Mouse (Mus musculus) heart, postnatal 14 days (tissue): ENCODE measurements around the gene Fuom. TPM values are rescaled to one million over a fixed set of nuclear protein-coding genes. Genes with fewer than 3 reads are reported as not detected.
"Not testable (repeated sequence)": the region's sequence is repeated elsewhere in the genome, so short reads cannot be mapped to it uniquely, and the experiment has no call there.

Experiments
- DNase-seq, 2 experiments: peaks; one replicate each; pipeline ENCODE4 v3.0.0; 2021 to 2022
- intact Hi-C: fragments of 180-260 bp; cut with DNase I; formaldehyde crosslinking; loops from one replicate; pipeline ENCODE4 v1.15.1; 2025
- long read RNA-seq, 2 experiments: library from polyadenylated mRNA; stranded (forward); transcript quantifications; one replicate each; pipeline ENCODE4 v2.0.0; 2021
- total RNA-seq, 2 experiments: library from RNA; stranded (reverse); gene quantifications; 2 replicates each; pipeline ENCODE4 v1.2.3; 2021

Gene Fuom
- 10 to 100 TPM; 76.5 to 77.2 TPM for total RNA-seq
- long read RNA-seq, experiment 1, transcript Fuom-201 (6 exons, 685 nt), result major isoform, 30 of 53 reads
- long read RNA-seq, experiment 1, partial matches to known transcripts, result 2 of 53 reads
- long read RNA-seq, experiment 1, other reads (novel, unspliced or antisense), result 12 of 53 reads
- long read RNA-seq, experiment 2, transcript Fuom-201 (6 exons, 685 nt), result major isoform, 35 of 56 reads
- long read RNA-seq, experiment 2, partial matches to known transcripts, result 4 of 56 reads
- long read RNA-seq, experiment 2, other reads (novel, unspliced or antisense), result 10 of 56 reads

- intact Hi-C loops, result no loop called here
- peak; percentile 86 to 90 for DNase-seq
Observed at GRCm38 (mm10) chr7:140101993-140102860, at the start of gene Fuom. Fuom (minus strand) TSS chr7:140102441.

DNA sequence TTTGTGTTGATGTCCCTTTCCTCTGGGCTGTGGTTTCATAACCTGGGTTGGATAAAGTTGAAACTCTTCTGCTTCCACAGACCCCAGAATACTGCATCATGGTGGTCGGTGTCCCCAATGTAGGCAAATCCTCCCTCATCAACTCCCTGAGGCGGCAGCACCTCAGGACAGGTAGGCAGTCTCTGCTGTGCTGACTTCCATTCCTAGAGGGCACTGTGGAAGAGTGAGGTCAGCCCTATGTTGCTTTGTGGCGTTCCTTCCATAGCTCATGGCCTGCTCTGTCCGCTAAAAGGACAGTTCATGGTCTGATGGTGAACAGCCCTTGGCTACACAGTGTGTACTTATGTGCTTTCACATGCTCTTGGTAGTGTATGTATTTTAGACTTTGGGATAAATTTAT is 42.3 kb upstream of the Fuom start:
- DNase-seq, result no peak
- intact Hi-C loops, result loop anchor here (5.0 kb wide), 1 partner anchor 172 kb away; no protein-coding TSS in a partner anchor

DNA sequence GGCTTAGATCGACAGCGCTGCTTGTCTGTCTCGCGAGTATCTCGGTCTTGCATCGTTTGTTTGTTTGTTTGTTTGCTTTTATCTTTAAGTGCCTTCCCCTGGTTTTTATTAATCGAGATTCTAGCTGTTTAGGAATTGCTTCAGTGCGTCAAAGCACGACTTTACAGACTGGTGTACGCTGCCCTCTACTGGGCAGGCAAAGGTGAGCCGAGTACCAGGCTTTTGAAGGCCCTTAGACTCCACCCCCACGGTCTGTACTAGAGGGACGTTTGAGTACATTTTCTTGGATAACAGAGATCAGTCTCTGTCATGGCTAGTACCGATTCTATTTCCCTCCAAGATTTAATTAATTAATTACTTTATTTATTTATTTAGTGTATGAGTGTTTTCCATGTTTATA is 39.1 kb upstream of the Fuom start:
- intact Hi-C loops, result loop anchor here (1.0 to 5.0 kb wide), 2 partner anchors 63 to 169 kb away; no protein-coding TSS in a partner anchor
- DNase-seq, result peak; percentile 73 to 79

GRCm38 (mm10) chr7:140138021-140138310 is 35.7 kb upstream of the Fuom start:
- intact Hi-C loops, result no loop called here
- no peak for DNase-seq

- intact Hi-C loops, result no loop called here
- DNase-seq, result peak; percentile 98
Observed at GRCm38 (mm10) chr7:140137135-140138020, 35.1 kb upstream of the Fuom start, which contains the start of gene Mtg1. Mtg1 (plus strand) TSS chr7:140137564.

- intact Hi-C loops, result no loop called here
- no peak for DNase-seq
Observed at GRCm38 (mm10) chr7:140135106-140135770, 33.0 kb upstream of the Fuom start.

- intact Hi-C loops, result not testable (repeated sequence)
Observed at GRCm38 (mm10) chr7:140134033-140134432, 31.8 kb upstream of the Fuom start.

DNA sequence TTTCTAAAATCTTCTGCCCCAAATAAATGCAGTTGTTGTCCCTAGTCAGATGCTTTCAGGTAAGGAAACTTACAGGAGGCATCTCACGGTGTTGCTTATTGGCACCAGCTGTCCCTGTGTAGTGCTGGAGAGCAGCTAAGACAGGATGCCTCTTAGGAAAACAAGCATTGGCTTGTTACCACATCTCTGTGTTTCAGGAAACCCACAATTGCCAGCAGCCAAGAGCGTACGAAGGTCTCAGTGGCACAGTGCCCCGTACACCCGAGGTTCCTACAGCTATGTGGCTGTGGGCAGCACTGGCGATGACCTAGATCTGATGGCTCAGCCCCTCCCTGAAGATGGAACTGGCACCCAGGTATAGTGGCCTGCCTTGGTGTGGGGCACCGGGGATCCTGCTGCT is 29.9 kb upstream of the Fuom start:
- DNase-seq, intact Hi-C loops: not testable (repeated sequence)

More at GRCm38 (mm10) chr7:140134033-140134432, 31.8 kb upstream of the Fuom start:
- DNase-seq, result not testable (repeated sequence)

DNA sequence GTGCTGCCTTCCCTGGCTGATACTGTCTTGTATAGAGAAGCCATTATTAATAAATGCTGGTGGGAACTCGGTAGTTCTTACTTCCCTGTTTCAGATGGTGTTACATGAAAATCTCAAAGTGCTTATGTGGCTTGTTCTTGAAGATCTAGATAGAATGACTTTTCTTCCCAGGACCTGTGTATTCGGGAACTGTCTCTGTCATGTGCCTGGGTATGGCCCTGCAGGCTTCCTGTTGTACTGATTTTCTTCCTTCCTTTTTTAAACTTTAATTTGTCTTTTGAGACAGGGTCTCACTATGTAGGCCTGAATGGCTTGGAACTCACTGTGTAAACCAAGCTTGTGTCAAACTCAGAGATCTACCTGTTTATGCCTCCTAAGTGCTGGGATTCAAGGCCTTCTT is 25.7 kb upstream of the Fuom start:
- no peak for DNase-seq
- intact Hi-C loops, result no loop called here

GRCm38 (mm10) chr7:140126934-140127333 is 24.7 kb upstream of the Fuom start:
- intact Hi-C loops, result no loop called here
- DNase-seq, result no peak

DNA sequence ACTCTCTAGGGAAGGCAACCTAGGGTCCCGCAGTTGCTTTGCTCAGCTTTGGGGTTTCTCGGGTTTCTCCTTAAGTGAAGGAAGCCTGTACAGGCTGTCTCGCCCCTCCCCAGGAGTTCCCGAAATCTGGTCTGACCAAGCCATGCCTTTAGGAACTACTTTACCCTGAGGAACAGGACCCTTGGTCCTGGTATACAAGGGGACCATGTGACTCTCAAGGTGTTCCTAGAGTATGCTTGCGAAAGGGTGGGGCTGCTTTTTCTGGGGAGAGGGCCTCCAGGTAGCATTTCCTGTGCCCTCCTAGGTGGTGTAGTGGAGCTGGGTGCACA is 23.7 kb upstream of the Fuom start:
- no peak for DNase-seq
- intact Hi-C loops, result no loop called here

DNA sequence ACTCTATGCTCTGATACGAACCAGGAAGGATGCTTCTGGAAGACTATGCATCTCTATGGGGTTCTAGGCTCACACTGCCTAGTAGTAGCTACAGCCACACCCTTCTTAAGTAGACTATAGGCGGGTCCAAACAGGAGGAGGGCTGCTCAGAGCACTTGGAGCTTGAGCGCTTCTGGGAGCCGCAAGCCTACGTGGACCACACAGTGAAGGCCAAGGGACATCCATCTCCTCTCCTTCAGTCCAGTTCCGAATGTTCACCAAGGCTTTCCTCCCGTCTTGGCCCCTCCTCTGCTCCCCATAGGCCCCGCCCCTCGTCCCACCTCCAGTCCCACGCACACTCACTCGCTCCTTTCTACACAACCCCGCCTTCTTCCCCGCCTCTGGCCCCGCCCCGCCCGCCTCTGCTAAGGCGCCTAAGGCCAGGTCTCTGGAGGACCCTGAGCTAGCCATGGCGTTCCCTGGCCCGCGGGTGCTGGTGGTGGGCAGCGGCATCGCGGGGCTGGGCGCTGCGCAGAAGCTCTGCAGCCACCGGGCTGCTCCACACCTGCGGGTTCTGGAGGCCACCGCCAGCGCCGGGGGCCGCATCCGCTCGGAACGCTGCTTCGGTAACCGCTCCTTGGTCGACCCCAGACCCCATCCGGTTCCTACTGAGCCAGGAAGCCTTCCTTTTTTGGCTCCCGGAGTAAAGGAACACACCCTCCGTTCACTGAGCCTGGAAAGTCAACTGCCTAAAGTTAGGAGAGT is 23.2 kb upstream of the Fuom start:
- peak; percentile 93 to 94 for DNase-seq
- intact Hi-C loops, result no loop called here

- intact Hi-C loops, result no loop called here
Observed at GRCm38 (mm10) chr7:140124382-140124781, 22.1 kb upstream of the Fuom start.

GRCm38 (mm10) chr7:140122765-140123164 is 20.5 kb upstream of the Fuom start:
- DNase-seq, result no peak

More at GRCm38 (mm10) chr7:140124382-140124781, 22.1 kb upstream of the Fuom start:
- no peak for DNase-seq

GRCm38 (mm10) chr7:140121338-140121910 is 19.2 kb upstream of the Fuom start:
- DNase-seq, result no peak
- intact Hi-C loops, result no loop called here

More at GRCm38 (mm10) chr7:140122765-140123164, 20.5 kb upstream of the Fuom start:
- intact Hi-C loops, result no loop called here

DNA sequence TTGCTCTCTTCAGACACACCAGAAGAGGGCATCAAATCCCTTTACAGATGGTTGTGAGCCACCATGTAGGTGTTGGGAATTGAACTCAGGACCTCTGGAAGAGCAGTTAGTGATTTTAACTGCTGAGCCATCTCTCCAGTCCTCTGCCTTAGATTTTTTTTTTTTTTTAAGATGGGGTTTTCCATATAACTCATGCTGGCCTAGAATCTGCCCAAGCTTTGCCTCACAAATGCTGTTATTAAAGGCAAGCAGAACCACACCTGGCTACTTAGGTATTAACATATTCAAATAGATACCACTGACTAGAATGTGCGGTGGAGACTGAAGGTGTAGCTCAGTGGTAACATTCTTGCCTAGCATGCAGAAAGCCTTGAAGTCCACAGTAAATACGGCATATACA is 18.2 kb upstream of the Fuom start:
- DNase-seq, result no peak
- intact Hi-C loops, result no loop called here

GRCm38 (mm10) chr7:140116329-140117054 is 14.3 kb upstream of the Fuom start, which contains the start of gene Echs1:
Echs1 (minus strand) TSS chr7:140116476.
- DNase-seq, result peak; percentile 89 to 91
- intact Hi-C loops, result no loop called here

- intact Hi-C loops, result no loop called here
- DNase-seq, result peak; percentile 47 to 63
Observed at GRCm38 (mm10) chr7:140115583-140116328, 13.5 kb upstream of the Fuom start, which contains the start of gene Paox. Paox (plus strand) TSS chr7:140115799.
